Mouse (Mus musculus): ENCODE measurements around the gene Arsb. TPM values are rescaled to one million over a fixed set of nuclear protein-coding genes. Genes with fewer than 3 reads are reported as not detected.
"Not testable (repeated sequence)": the region's sequence is repeated elsewhere in the genome, so short reads cannot be mapped to it uniquely, and the experiment has no call there.

Gene Arsb
- polyA plus RNA-seq, 1 experiment, result 26.0 TPM

DNA sequence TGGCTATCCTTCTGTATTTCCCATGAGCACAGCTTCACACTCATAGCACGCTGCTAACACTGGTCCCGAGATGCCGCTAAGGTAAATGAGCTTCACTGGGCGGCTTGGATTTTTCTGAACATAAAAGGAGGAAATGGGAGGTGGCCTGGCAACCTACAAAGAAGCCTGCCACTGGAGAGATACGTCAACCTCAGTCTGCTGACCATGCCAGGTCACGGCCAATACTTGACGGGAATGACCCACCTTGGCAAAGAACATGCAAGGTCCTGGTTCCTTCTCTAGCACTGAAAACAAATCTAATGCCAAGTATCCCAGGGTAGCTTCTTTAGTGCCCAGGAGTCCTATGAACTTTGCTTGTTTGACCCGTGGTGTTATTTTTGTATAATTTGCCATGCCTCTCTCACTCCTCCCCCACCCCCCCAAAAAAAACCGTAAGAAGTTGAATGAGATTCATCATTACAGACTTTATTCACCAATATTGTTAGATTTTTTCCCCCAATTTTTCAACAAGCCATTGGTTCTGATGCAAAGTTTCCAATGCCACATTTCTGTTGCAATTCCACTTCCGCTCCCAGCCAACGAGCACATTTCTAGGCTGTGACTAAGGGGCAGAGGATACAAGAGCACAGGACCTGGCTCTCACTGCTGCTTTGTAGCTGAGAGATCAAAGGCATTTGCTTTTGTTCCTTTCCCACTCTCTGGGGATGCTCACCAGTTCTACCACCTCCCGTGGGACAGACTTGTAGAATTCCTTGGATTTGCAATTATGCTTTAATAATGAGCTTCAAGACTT is 207.5 kb downstream of the Arsb start:
- no peak for DNase-seq
- TF ChIP-seq CTCF (IDR thresholded peaks at IDR 0.05; ENCODE audit: insufficient read depth, low read length), result no peak
- TF ChIP-seq POLR2A (IDR thresholded peaks at IDR 0.05; ENCODE audit: borderline replicate concordance, extremely low read depth, low read depth, low read length), result no peak
- WGBS, result 64% methylated on average over 12 of the region's 12 CpGs
- Histone ChIP-seq H3K4me1 (ENCODE audit: control insufficient read depth, insufficient read depth, low read length) (no peaks in the 10 kb centered on the region), H3K4me3 (replicated peaks; ENCODE audit: extremely low read depth, low read depth, low read length) (no peak overlapping the region)

DNA sequence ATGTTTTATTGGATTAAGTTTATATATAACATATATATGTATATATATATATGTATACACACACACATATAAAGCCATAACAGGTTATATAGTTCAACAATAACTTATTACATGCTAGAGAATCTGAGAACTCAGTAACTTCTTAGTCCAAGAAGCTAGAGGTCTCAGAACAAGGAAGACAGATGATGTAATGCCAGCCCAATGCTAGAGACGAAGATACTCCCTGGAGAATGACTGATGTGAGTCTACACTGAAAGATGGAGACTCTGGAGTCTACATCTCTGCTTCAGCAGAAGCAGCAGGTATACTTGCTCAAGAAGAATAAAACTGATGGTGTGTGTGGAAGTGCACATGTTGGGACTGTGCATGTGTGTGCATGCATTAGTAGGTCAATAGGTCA is 208.3 kb downstream of the Arsb start:
- H3K4me1 ChIP-seq (ENCODE audit: control insufficient read depth, insufficient read depth, low read length), result no peaks in the 10 kb centered on the region
- WGBS, result 80% methylated on average over 1 of the region's 1 CpGs
- TF ChIP-seq CTCF (IDR thresholded peaks at IDR 0.05; ENCODE audit: insufficient read depth, low read length) (no peak), POLR2A (IDR thresholded peaks at IDR 0.05; ENCODE audit: borderline replicate concordance, extremely low read depth, low read depth, low read length) (no peak)
- DNase-seq, result no peak
- no peak overlapping the region for H3K4me3 ChIP-seq (replicated peaks; ENCODE audit: extremely low read depth, low read depth, low read length)

GRCm38 (mm10) chr13:93984521-93984920 is 213.1 kb downstream of the Arsb start:
- DNase-seq, result no peak
- Histone ChIP-seq H3K4me3 (replicated peaks; ENCODE audit: extremely low read depth, low read depth, low read length) (no peak overlapping the region), H3K4me1 (ENCODE audit: control insufficient read depth, insufficient read depth, low read length) (0 out of 2 replicates have a peak, but pooled peaks cover 2% of the 10 kb centered on the region)
- TF ChIP-seq CTCF (IDR thresholded peaks at IDR 0.05; ENCODE audit: insufficient read depth, low read length), result no peak
- no peak for TF ChIP-seq POLR2A (IDR thresholded peaks at IDR 0.05; ENCODE audit: borderline replicate concordance, extremely low read depth, low read depth, low read length)
- 78% methylated on average over 2 of the region's 2 CpGs for WGBS

DNA sequence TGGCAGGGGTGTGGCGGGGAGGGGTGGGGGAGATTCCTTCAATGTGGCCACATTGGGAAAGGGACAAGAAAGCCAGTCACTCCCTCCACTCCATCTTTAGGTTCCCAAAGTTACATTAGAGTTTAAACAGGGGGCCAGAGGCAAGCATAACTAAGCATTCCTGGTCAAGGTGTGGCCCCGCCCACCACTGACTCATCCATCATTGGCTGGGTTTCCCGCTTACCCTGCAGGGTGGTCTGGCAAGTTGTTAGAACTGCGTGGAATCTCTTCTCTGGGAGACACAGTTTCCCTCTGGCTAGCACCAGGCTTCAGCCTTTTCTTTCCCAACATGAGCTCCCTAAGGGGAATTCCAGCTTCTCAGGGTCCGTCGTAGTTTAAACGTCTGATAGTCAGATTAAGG is 213.8 kb downstream of the Arsb start:
- TF ChIP-seq POLR2A (IDR thresholded peaks at IDR 0.05; ENCODE audit: borderline replicate concordance, extremely low read depth, low read depth, low read length), result no peak
- no peak for TF ChIP-seq CTCF (IDR thresholded peaks at IDR 0.05; ENCODE audit: insufficient read depth, low read length)
- no peak for DNase-seq
- WGBS, result 88% methylated on average over 7 of the region's 7 CpGs
- 0 out of 2 replicates have a peak, but pooled peaks cover 2% of the 10 kb centered on the region for H3K4me1 ChIP-seq (ENCODE audit: control insufficient read depth, insufficient read depth, low read length)
- no peak overlapping the region for H3K4me3 ChIP-seq (replicated peaks; ENCODE audit: extremely low read depth, low read depth, low read length)

- H3K4me3 ChIP-seq (replicated peaks; ENCODE audit: extremely low read depth, low read depth, low read length); H3K4me1 ChIP-seq (ENCODE audit: control insufficient read depth, insufficient read depth, low read length); DNase-seq: not testable (repeated sequence)
- 79% methylated on average over 8 of the region's 8 CpGs for WGBS
Measured at GRCm38 (mm10) chr13:93985750-93986149, 214.3 kb downstream of the Arsb start.

GRCm38 (mm10) chr13:93987611-93988010 is 216.2 kb downstream of the Arsb start:
- peaks cover 2% of the 10 kb centered on the region; the same call in 1 of the 2 replicates for H3K4me1 ChIP-seq (ENCODE audit: control insufficient read depth, insufficient read depth, low read length)
- no peak for DNase-seq
- 73% methylated on average over 7 of the region's 7 CpGs for WGBS
- no peak overlapping the region for H3K4me3 ChIP-seq (replicated peaks; ENCODE audit: extremely low read depth, low read depth, low read length)
- TF ChIP-seq CTCF (IDR thresholded peaks at IDR 0.05; ENCODE audit: insufficient read depth, low read length), result no peak
- no peak for TF ChIP-seq POLR2A (IDR thresholded peaks at IDR 0.05; ENCODE audit: borderline replicate concordance, extremely low read depth, low read depth, low read length)

DNA sequence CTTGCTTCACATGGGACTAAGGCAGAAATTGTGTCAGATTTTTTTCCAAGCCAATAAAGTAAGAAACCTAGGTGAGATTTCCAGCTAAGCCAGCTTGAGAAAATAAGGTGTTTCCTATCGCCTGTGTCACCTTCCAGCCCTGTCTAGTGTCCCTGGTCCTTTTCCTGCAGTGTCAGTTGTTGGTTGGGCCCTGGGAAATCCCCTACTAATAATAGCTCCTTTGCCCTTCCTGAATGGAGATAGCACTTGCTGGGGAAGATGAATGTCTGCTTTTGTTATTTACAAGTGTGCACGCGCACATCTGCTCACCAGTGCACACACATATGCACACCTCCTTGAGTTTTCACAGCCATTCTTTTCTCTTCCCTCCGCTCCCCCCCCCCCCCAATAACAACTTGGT is 217.8 kb downstream of the Arsb start:
- peaks cover 2% of the 10 kb centered on the region; the same call in 1 of the 2 replicates for H3K4me1 ChIP-seq (ENCODE audit: control insufficient read depth, insufficient read depth, low read length)
- TF ChIP-seq CTCF (IDR thresholded peaks at IDR 0.05; ENCODE audit: insufficient read depth, low read length), result no peak
- TF ChIP-seq POLR2A (IDR thresholded peaks at IDR 0.05; ENCODE audit: borderline replicate concordance, extremely low read depth, low read depth, low read length), result no peak
- no peak overlapping the region for H3K4me3 ChIP-seq (replicated peaks; ENCODE audit: extremely low read depth, low read depth, low read length)
- DNase-seq, result no peak
- 47% methylated on average over 4 of the region's 4 CpGs for WGBS

DNA sequence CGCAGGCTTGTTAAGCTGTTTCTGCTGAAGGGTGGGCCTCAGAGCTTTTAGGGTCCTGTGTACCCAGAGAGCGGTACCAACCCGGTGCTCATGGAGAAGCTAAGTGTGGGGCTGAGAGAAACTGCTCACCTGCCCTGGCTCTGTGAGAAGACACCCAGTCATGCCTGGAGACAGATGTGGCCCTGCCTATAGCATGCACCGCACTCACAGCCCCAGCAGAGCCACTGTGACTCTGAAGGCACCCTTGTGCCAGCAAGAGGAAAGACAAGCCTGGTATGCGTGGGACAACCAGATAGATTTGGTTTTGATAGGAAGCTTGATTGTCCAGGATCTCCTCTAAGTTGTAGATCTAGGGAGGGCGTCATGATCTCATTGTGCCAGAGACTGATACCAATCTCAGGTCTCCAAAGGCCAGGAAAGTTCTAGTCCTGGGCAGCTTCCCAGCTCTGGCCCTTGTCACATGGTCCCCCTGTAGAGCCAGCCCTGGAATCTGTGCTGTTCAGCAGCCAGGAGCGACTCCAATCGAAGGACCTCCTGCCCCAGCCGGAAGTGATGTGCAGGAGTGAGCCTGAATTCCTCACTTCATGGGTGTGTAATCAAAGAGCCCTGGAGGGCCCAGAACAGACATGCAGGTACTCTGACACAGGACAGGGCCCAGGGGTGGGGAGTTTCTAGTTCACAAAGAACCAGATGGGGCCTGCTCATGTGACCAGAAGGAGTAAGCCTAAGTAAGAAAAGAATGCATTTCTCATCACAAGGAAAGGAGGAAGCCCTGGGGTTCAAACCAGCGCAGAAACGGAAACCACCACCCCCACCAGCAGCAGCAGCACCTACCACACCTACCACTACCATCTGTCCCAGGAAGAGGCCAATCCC is 218.5 kb downstream of the Arsb start:
- 52% methylated on average over 11 of the region's 11 CpGs for WGBS
- Histone ChIP-seq H3K4me1 (ENCODE audit: control insufficient read depth, insufficient read depth, low read length) (peaks cover 2% of the 10 kb centered on the region; the same call in 1 of the 2 replicates), H3K4me3 (replicated peaks; ENCODE audit: extremely low read depth, low read depth, low read length) (no peak overlapping the region)
- no peak for TF ChIP-seq POLR2A (IDR thresholded peaks at IDR 0.05; ENCODE audit: borderline replicate concordance, extremely low read depth, low read depth, low read length)
- TF ChIP-seq CTCF (IDR thresholded peaks at IDR 0.05; ENCODE audit: insufficient read depth, low read length), result no peak
- DNase-seq, result no peak

GRCm38 (mm10) chr13:93990841-93991240 is 219.4 kb downstream of the Arsb start:
- Histone ChIP-seq H3K4me1 (ENCODE audit: control insufficient read depth, insufficient read depth, low read length) (peaks cover 2% of the 10 kb centered on the region; the same call in 1 of the 2 replicates), H3K4me3 (replicated peaks; ENCODE audit: extremely low read depth, low read depth, low read length) (no peak overlapping the region)
- no peak for DNase-seq
- TF ChIP-seq POLR2A (IDR thresholded peaks at IDR 0.05; ENCODE audit: borderline replicate concordance, extremely low read depth, low read depth, low read length) (no peak), CTCF (IDR thresholded peaks at IDR 0.05; ENCODE audit: insufficient read depth, low read length) (no peak)
- 73% methylated on average over 3 of the region's 3 CpGs for WGBS
